Mouse (Mus musculus): ENCODE data around the gene Kazald1. TPM values are rescaled to one million over a fixed set of nuclear protein-coding genes. Genes with fewer than 3 reads are reported as not detected.

Kazald1 gene
- 0.80 and 3.4 TPM in 2 replicates for polyA plus RNA-seq (2015; fragmentation: Nextera tagmentation; extraction: Ambion mirVana)

GRCm38 (mm10) chr19:45074580-45075322 lies at the start of gene Kazald1:
Gene Kazald1 (plus strand): TSS chr19:45075241.
- Histone ChIP-seq H3K9ac (replicated peaks; ENCODE audit: low read depth, low read length) (peak within 1 kb of the TSS; percentile 69), H3K36me3 (ENCODE audit: control insufficient read depth, insufficient read depth) (no peaks in the 10 kb centered on the region), H3K4me2 (ENCODE audit: low read length) (peak within 1 kb of the TSS; percentile 83), H3K9me3 (ENCODE audit: control insufficient read depth, low read length) (no peaks in the 10 kb centered on the region), H3K4me3 (replicated peaks; ENCODE audit: low read length) (peak within 1 kb of the TSS; percentile 76), H3K27me3 (replicated peaks; ENCODE audit: control insufficient read depth, insufficient read depth, low read length) (peaks cover 47% of the 10 kb centered on the region), H3K4me1 (replicated peaks; ENCODE audit: control insufficient read depth, insufficient read depth, low read length) (peaks cover 30% of the 10 kb centered on the region), H3K27ac (ENCODE audit: low read length) (peak within 1 kb of the TSS; percentile 94)
- WGBS, result under 1% methylated on average over 45 of the region's 45 CpGs
- ATAC-seq, result peak; percentile 88

DNA sequence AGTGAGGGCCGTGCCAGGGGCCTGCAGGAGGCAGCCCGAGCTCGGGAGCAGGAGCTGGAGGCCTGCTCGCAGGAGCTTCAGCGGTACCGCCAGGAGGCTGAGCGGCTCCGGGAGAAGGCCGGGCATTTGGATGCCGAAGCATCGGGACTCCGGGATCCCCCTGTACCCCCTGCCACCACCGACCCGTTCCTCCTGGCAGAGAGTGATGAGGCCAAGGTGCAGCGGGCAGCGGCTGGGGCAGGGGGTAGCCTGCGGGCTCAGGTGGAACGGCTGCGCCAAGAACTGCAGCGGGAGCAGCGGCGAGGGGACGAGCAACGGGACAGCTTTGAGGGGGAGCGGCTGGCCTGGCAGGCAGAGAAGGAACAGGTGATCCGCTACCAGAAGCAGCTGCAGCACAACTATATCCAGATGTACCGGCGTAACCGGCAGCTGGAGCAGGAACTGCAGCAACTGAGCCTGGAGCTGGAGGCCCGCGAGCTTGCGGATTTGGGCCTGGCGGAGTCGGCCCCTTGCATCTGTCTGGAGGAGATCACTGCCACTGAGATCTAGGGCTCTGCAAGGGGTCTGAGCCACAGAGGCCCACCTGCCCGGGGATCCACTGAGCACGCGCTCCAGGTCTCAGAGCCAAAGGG lies 49.0 kb upstream of the Kazald1 start:
- Histone ChIP-seq H3K4me3 (replicated peaks; ENCODE audit: low read length) (no peak overlapping the region), H3K4me1 (replicated peaks; ENCODE audit: control insufficient read depth, insufficient read depth, low read length) (peaks cover 9% of the 10 kb centered on the region), H3K36me3 (ENCODE audit: control insufficient read depth, insufficient read depth) (peaks cover 19% of the 10 kb centered on the region), H3K9ac (replicated peaks; ENCODE audit: low read depth, low read length) (no peak overlapping the region), H3K9me3 (ENCODE audit: control insufficient read depth, low read length) (no peaks in the 10 kb centered on the region), H3K27me3 (replicated peaks; ENCODE audit: control insufficient read depth, insufficient read depth, low read length) (no peaks in the 10 kb centered on the region), H3K4me2 (ENCODE audit: low read length) (no peak overlapping the region), H3K27ac (ENCODE audit: low read length) (no peak overlapping the region)
- 92% methylated on average over 37 of the region's 37 CpGs for WGBS
- ATAC-seq, result no peak

DNA sequence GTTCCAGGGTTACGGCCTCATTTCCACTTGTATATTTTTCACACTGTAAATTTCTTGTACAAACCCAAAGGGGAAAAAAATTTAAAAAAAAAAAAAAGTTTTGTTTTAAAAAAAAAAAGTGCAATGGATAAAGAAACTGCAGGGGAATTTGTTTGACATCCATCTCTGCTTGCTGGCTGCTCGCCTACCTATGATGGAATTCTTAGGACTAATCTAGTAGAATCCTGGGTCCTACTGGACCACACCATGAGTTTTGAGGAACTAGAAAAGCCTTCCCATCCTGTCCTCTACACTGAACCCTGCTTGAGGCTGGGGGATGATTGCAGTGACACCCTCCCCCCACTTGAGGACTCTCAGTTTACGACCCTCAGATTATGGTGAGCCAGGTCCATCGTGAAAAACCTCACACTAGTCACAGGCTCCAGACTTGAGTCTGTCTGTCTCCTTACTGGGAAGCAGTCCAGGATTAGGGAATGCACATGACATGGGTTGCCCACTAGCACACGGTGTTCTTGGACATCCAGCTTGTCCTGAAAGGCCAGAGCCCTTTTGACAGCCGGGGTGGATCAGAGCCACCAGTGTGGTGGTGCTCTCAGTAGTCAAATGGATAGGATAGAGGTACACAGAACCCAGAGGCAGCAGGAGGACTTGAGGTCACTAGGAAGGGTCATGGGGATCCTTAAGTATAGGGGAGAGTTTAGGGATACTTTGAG lies 47.9 kb upstream of the Kazald1 start:
- H3K4me2 ChIP-seq (ENCODE audit: low read length), result no peak overlapping the region
- no peak overlapping the region for H3K4me3 ChIP-seq (replicated peaks; ENCODE audit: low read length)
- no peaks in the 10 kb centered on the region for H3K27me3 ChIP-seq (replicated peaks; ENCODE audit: control insufficient read depth, insufficient read depth, low read length)
- WGBS, result 78% methylated on average over 6 of the region's 6 CpGs
- H3K36me3 ChIP-seq (ENCODE audit: control insufficient read depth, insufficient read depth), result peaks cover 19% of the 10 kb centered on the region
- H3K9ac ChIP-seq (replicated peaks; ENCODE audit: low read depth, low read length), result no peak overlapping the region
- peaks cover 5% of the 10 kb centered on the region for H3K4me1 ChIP-seq (replicated peaks; ENCODE audit: control insufficient read depth, insufficient read depth, low read length)
- no peak for ATAC-seq
- no peaks in the 10 kb centered on the region for H3K9me3 ChIP-seq (ENCODE audit: control insufficient read depth, low read length)
- H3K27ac ChIP-seq (ENCODE audit: low read length), result no peak overlapping the region

- H3K4me1 ChIP-seq (replicated peaks; ENCODE audit: control insufficient read depth, insufficient read depth, low read length), result peaks cover 7% of the 10 kb centered on the region
- H3K4me3 ChIP-seq (replicated peaks; ENCODE audit: low read length), result no peak overlapping the region
- no peaks in the 10 kb centered on the region for H3K9me3 ChIP-seq (ENCODE audit: control insufficient read depth, low read length)
- H3K27ac ChIP-seq (ENCODE audit: low read length), result no peak overlapping the region
- no peak overlapping the region for H3K4me2 ChIP-seq (ENCODE audit: low read length)
- no peaks in the 10 kb centered on the region for H3K27me3 ChIP-seq (replicated peaks; ENCODE audit: control insufficient read depth, insufficient read depth, low read length)
- H3K36me3 ChIP-seq (ENCODE audit: control insufficient read depth, insufficient read depth), result peaks cover 17% of the 10 kb centered on the region
- no peak for ATAC-seq
- 82% methylated on average over 6 of the region's 6 CpGs for WGBS
- H3K9ac ChIP-seq (replicated peaks; ENCODE audit: low read depth, low read length), result no peak overlapping the region
Measured at GRCm38 (mm10) chr19:45027848-45028247, 47.2 kb upstream of the Kazald1 start.

- peaks cover 17% of the 10 kb centered on the region for H3K36me3 ChIP-seq (ENCODE audit: control insufficient read depth, insufficient read depth)
- H3K4me1 ChIP-seq (replicated peaks; ENCODE audit: control insufficient read depth, insufficient read depth, low read length), result peaks cover 7% of the 10 kb centered on the region
- 63% methylated on average over 19 of the region's 19 CpGs for WGBS
- H3K9ac ChIP-seq (replicated peaks; ENCODE audit: low read depth, low read length), result no peak overlapping the region
- no peak overlapping the region for H3K4me3 ChIP-seq (replicated peaks; ENCODE audit: low read length)
- H3K9me3 ChIP-seq (ENCODE audit: control insufficient read depth, low read length), result no peaks in the 10 kb centered on the region
- H3K4me2 ChIP-seq (ENCODE audit: low read length), result no peak overlapping the region
- H3K27ac ChIP-seq (ENCODE audit: low read length), result no peak overlapping the region
- H3K27me3 ChIP-seq (replicated peaks; ENCODE audit: control insufficient read depth, insufficient read depth, low read length), result no peaks in the 10 kb centered on the region
- ATAC-seq, result no peak
Measured at GRCm38 (mm10) chr19:45028746-45029145, 46.3 kb upstream of the Kazald1 start.

DNA sequence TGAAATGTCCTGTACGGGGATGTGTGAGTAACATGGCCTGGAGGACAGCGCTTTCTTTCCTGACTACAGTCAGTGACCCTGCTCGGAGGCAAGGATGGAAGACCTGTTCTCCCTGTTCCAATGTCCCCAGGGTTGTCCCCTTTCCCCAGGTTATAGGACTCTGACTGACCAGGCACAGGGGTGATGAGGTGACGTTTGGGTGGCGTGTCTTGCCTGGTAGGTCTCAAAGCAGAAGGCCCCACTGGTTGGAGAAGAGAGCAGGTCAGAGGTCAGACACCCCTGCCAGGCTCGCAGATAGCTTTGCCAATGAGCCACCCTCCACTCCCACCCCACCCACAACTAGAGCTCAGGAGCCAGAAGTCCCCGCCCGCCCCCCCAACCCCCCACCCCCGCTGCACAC lies 45.5 kb upstream of the Kazald1 start:
- peaks cover 17% of the 10 kb centered on the region for H3K36me3 ChIP-seq (ENCODE audit: control insufficient read depth, insufficient read depth)
- H3K9ac ChIP-seq (replicated peaks; ENCODE audit: low read depth, low read length), result no peak overlapping the region
- H3K27me3 ChIP-seq (replicated peaks; ENCODE audit: control insufficient read depth, insufficient read depth, low read length), result no peaks in the 10 kb centered on the region
- no peak overlapping the region for H3K4me2 ChIP-seq (ENCODE audit: low read length)
- 51% methylated on average over 9 of the region's 9 CpGs for WGBS
- peaks cover 7% of the 10 kb centered on the region for H3K4me1 ChIP-seq (replicated peaks; ENCODE audit: control insufficient read depth, insufficient read depth, low read length)
- no peak overlapping the region for H3K4me3 ChIP-seq (replicated peaks; ENCODE audit: low read length)
- no peak overlapping the region for H3K27ac ChIP-seq (ENCODE audit: low read length)
- no peak for ATAC-seq
- no peaks in the 10 kb centered on the region for H3K9me3 ChIP-seq (ENCODE audit: control insufficient read depth, low read length)

DNA sequence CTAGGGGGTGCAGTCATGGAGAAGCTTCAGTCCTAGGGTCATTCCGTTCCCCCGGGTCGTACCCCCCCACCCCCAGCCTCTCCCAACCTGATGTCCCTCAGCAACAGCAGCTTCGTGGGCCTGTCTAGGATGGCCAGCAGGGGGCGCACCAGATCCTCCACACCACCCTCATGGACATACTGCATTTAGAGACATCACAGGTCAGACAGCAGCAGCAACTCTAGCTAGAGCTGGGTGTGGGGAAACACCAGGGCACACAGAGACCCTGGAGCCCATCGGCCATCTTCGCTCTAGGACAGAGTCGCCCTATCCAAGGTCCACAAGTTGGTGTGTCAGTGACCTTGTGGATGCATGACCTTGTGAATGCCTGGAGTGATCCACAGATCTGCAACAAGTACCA lies 44.9 kb upstream of the Kazald1 start:
- Histone ChIP-seq H3K36me3 (ENCODE audit: control insufficient read depth, insufficient read depth) (peaks cover 14% of the 10 kb centered on the region; the same call in 1 of the 2 replicates), H3K9ac (replicated peaks; ENCODE audit: low read depth, low read length) (no peak overlapping the region), H3K27ac (ENCODE audit: low read length) (no peak overlapping the region), H3K4me2 (ENCODE audit: low read length) (no peak overlapping the region), H3K4me1 (replicated peaks; ENCODE audit: control insufficient read depth, insufficient read depth, low read length) (peaks cover 7% of the 10 kb centered on the region), H3K27me3 (replicated peaks; ENCODE audit: control insufficient read depth, insufficient read depth, low read length) (no peaks in the 10 kb centered on the region), H3K4me3 (replicated peaks; ENCODE audit: low read length) (no peak overlapping the region), H3K9me3 (ENCODE audit: control insufficient read depth, low read length) (no peaks in the 10 kb centered on the region)
- ATAC-seq, result peak; percentile 24; the same call in 1 of the 2 replicates
- WGBS, result 39% methylated on average over 8 of the region's 8 CpGs

DNA sequence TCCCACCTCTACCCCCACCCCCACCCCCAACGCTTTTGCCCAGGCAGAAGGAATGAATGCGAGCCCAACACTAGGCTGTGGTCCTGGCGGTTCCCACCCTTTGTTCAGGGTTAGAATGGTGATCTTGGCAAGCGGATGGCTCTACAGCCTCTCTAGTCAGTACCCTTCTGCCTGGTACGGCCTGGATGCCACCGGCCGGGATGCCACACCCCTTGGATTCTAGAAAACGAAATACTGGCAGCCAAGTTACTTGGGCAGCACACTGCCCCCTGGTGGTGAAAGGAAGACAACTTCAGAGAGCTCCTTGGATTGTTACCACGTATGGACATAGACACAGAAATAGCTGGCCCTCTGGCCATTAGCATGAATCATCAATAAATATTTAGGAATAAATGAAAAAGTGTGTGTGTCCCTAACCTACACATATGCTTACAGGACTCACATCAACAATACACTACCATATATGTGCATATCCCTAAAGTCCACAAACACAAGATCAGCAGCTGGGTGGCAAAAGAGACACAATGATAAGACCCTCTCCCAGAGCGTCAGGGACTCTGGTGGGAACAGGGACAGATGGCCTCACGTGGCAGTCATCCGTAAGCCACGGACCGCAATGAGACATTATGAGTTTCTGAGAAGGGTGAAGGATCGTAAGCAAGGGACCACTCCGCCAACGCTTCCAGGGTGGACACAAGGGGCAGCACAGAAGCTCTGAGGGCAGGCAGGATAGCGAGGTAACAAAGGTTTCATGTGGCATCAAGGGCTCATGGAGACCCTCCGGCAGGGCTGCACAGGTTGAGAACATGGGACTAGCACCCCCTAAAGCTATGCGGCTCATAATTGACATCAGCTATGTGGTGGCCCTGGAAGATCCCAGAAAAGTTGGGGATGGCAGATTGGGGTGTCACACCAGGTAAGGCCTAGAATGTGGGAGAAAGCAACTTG lies 44.0 kb upstream of the Kazald1 start:
- Histone ChIP-seq H3K4me3 (replicated peaks; ENCODE audit: low read length) (no peak overlapping the region), H3K36me3 (ENCODE audit: control insufficient read depth, insufficient read depth) (peaks cover 10% of the 10 kb centered on the region; the same call in 1 of the 2 replicates), H3K4me1 (replicated peaks; ENCODE audit: control insufficient read depth, insufficient read depth, low read length) (peaks cover 7% of the 10 kb centered on the region), H3K4me2 (ENCODE audit: low read length) (peak overlapping the region; percentile 31), H3K9me3 (ENCODE audit: control insufficient read depth, low read length) (no peaks in the 10 kb centered on the region), H3K27ac (ENCODE audit: low read length) (no peak overlapping the region), H3K9ac (replicated peaks; ENCODE audit: low read depth, low read length) (no peak overlapping the region; the same call in 1 of the 2 replicates), H3K27me3 (replicated peaks; ENCODE audit: control insufficient read depth, insufficient read depth, low read length) (no peaks in the 10 kb centered on the region)
- peak; percentile 31 for ATAC-seq
- 43% methylated on average over 20 of the region's 20 CpGs for WGBS
